Mouse (Mus musculus): ENCODE results near the gene Nudt15.

The Nudt15 gene

DNA sequence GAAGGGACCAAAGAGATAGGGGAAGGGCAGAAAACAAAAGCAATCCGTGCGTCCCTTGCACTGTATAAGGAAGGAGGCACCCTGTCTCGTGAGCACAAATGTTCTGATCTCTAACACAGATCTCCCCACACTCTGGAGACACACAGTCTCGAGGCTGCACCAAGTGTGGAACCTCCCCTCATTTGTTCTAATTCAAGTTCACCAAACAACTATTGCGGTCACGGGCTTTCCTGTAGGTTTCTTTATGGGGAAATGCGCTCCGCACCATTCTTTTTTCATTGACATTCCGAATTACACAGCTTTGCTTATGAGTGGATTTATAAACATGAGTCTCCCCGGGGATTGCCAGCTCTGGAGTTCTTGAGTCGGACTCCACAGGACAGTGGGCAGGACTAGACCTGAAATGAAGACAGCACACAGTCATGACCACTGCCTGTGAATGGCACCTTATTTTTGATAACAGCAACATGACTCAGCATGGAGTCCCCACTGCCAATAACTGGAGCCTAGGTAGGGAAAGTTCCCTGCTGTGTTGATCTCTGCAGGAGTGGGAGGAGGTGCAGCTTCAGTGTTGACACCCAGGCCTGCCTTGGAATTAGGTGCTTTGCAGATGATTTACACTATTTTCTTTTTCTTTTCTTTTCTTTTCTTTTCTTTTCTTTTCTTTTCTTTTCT is 40.2 kb downstream of the Nudt15 start:
- in situ Hi-C loops (cut with MboI): no loop called here

DNA sequence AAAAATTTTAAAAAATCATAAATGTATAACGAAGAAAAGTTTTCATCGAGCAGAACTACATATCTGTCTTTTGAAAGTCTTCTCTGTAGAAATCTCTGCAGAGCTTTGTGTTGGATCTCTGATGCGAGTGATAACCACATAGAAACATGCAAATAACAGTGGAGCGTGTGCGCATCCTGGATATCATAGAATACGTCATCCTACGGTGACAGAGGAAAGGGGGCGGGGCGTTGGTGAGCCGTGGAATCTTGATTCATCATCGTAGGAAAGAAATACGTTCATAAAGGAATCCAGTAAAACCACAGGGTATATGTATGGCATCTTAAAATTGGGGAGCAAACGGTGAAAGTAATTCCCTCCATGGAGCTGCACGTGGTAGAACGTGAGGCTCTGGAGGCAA is 40.8 kb downstream of the Nudt15 start:
- in situ Hi-C loops (cut with MboI): no loop called here

DNA sequence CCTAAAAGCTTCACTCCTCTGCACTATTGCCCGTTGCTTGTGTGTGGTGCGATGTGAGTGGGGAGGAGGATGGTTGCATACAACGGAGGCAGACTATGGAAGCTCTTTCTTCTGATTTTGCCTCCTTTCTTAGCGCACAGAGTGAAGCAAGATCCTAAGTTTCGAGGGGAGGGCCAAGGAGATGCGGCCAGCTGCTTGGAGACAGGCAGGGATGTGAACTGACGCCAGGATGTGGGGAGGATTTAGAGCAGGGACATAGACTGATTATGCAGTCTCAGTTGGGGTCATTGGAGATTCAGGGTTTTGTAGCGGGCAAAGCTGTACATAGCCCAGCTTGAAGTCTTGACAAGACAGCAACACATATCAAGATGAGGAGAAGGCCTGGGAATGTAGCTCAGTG is 41.8 kb downstream of the Nudt15 start:
- in situ Hi-C loops (cut with MboI): no loop called here

DNA sequence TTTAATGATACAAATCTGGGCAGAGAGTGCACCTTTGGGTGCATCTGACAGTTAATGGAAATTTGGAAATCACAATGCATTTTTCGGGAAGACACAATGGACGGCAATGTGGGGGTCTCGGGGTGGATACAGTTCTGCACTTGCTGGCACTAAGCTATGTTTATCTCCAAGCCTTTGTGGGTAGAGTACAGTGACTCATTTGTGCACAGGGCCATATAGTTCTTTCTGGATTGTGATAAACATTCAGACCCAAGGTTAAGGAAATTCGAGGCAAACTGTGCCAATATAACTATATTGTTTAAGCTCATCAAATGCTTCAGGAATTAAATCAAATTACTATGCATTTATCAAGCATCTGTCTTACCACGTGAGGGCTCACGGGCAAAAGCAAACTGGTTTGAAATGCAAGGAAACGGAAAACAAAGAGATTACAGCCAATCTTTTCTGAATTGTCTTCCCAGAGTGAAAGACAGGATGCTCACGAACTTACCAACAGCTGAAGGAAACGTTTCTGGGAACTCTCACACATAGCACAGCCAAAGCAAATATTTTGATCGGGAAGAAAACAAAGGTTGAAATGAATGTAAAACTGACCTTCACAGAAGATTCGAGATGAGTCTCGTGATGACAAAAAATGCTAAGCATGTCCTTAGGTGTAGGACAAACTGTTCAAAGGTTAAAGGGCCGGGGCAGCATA is 44.7 kb downstream of the Nudt15 start:
- in situ Hi-C loops (cut with MboI): no loop called here

DNA sequence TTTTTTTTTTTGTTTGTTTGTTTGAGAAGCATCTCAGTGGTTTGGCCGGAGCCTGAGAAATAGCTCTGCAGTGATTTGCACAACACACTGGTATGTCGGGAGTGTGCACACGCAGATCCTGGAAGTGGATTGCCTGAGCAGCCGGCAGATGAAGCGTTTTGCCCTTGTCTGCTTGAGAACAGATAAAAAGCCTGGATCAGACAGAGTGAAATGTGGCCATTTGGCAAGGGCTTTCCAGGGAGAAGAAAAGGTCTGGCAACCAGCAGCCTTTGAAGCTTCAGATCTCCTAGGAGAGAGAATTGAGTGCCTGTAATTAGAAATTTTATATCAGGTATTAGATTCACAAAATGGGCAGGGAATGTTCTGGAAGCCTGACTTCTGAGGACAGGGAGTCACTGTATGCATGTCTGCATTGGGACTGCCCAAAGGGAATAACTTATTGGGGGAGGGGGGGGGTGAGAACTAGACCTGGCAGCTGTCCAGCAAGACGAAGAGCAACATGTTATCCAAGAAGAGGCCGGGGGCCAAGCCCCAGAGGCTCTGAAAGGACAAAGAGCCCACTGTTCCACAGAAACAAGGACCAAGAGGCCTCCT is 45.4 kb downstream of the Nudt15 start:
- in situ Hi-C loops (cut with MboI): no loop called here

DNA sequence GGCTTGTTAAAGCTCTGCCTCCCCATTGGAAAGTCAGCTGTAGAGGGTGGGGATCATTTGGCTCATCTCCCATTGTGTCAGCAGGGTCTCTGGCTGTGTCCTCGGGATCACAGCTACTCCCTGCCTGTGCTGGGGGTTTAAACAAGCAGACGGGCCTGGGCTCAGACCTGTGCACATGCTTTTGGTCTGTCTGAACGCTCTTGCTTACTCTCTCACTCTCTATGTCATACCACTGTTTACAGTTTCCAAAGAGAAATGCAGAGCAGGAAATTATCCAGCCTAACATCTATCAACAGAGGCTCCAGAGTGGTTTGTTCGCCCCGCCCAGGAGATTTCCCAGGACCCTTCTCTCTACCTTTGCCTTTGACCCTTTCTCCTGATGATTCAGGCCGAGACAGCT is 46.3 kb downstream of the Nudt15 start:
- in situ Hi-C loops (cut with MboI): no loop called here

DNA sequence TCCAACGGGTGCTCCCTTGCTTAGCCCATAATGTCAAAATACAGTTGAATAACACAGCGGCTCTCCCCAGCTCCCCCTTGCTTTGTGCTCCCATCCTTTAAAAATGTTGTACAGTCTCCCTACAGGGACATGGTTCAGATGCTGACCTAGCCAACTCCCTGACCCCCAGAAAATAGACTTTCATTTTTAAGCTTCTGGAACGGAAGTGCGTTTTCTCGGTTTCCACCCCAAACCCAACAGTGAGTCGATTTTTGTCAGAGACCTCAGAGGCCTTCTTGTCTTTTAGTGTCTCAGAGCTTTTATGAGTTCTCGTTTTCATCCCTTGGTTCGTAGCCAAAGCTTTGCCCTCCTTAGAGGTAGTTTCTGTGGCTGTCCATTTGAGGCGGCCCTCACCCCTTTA is 46.8 kb downstream of the Nudt15 start:
- in situ Hi-C loops (cut with MboI): no loop called here

DNA sequence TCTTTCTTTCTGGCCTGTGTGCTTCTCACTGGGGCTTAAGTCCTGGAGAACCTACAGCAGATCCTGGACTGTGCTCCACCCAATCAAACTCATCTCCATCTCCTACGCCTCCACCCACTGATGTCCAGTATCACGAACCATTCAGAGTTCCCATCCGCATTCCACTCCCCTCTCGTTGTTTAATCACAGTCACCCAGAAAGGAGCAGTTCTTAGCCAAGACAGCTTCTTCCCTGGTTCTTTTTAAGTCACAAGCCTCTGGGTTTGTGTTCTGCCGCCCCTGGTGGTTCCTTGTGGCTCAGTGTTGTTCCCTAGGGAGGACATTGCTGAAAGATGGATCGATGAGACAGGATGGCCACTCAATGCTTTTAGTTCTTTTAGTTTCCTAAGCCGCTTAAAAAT is 52.3 kb downstream of the Nudt15 start:
- in situ Hi-C loops (cut with MboI): no loop called here

DNA sequence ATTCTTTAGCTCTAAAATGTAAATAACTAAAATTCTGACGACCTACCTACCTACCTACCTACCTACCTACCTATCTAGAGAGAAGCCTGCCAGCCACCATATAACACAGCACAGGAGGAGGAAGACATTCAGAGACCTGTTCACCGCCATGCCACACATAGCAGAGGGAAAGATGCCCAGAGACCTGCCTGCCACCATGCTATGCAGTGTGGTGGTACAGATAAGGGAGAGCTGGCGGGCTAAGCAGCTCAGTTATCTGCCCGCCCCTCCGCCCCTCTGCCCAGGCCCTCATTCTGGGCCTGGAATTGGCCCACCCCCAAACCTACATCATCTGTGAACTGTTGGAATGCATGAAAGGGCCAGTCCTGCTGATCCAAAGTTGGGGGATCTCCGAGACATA is 53.9 kb downstream of the Nudt15 start:
- in situ Hi-C loops (cut with MboI): no loop called here

DNA sequence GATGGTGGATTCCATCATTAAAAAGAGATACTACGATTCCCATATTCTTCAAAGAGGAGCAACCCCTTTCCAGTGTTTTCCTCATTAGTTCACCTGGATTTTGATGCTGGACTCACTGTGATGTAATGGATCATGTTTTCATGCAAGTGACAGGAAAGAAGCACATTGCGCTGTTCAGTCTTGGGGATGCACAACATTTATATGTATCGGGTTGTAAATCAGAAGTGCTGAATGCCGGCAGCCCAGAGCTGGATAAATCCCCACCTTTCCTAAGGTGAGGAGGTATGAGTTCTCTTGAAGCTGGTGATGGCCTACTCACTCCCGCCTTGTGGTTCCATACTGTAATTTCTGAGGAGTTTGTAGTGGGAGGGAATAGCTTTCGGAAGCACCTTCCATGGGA is 54.7 kb downstream of the Nudt15 start:
- in situ Hi-C loops (cut with MboI): no loop called here

DNA sequence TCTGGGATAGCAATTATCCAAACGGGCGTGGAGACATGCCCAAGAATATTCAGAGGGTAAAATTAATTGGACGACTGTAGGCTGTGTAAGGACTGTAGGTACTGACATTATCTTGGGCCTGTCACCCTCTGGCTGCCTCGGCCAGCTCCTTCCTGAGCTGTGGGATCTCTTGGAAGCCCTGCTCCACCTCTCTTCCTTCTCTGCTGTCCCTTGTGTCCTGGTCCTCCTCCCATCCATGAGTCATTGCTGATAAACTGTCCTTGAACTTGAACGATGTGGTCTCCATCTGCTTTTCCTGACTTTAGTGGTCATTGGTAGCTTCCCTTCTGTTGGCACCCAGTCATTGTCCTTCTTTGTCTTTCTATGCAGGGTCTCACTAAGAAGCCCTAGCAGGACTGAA is 61.4 kb downstream of the Nudt15 start:
- in situ Hi-C loops (cut with MboI): no loop called here

DNA sequence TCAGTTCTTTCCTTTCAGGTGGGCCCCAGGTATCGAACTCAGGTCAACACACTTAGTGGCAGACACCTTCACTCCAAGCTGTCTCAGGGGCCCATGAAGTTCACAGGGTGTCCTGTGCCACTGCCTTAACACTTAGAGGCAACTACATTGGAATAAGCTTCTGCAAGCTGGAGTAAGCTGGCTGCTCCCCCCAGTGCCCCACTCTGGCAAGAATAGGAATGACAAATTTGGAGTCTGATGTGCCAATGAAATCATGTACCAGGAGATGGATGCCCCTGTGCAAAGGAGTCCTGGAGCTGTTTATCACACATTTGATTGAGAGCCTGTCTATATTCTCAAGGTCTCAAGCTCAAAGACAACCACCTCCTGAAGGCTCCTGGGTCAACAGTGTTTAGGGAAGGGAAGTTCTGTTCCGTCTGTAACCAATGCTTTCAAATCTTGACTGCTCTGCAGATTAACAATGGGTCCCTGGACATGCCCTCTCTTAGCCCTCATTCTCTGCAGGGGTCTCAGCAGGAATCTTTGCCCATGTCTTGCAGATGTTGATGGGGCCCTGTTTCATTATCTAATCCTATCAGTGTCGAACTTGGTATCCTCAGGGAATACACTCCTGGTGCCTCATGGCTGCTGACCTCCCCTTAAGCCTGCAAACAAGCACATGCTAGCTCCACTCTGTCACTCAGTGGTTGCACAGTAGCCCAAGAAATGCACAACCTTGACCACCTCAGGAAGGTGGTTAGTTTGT is 63.5 kb downstream of the Nudt15 start:
- in situ Hi-C loops (cut with MboI): no loop called here

DNA sequence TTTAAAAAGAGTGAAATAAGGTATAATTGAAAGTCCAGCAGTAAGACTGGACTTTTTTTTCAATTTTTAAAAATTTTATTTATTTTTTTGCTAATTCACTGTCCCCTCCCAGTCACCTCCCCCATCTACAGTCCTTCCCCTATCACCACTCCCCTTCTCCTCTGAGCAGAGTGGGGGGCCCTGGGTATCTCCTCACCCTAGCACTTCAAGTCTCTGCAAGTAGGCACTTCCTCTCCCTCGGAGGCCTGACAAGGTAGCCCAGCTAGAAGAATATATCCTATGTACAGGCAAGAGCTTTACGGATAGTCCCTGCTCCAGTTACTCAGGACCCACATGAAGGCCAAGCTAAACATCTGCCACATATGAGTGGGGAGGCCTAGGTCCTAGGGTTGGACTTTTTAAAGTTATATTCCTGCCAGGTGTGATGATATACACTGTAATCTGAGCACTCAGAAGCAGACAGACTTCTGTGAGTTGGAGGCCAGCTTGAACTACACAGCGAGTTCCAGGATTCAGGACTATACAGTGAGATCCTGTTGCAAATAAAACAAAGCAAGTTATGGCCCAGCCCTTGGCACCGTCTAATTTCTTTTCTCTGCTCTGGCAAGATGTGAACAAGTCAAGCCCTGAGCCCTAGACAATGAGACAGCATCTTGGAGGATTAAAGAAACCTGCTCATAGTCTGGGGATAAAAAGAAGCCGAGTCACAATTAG is 64.4 kb downstream of the Nudt15 start:
- in situ Hi-C loops (cut with MboI): no loop called here

DNA sequence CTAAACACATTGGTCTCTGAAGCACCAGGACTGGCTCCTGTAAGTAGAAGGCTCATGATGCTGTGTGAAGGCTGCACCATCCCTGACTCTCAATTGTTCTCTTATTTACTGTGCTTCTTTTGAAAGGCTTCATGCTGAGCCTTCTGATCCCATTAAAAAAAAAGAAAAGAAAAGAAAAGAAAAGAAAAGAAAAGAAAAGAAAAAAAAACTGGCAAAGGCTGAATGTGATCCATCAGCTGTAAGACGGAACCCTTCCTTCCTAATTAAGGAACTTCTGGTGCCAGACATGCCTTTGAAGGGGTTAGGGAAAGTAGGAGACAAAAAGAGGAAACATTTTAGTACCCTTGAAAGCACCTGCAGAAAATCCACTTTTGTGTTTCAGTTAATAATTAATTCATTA is 68.3 kb downstream of the Nudt15 start:
- in situ Hi-C loops (cut with MboI): no loop called here

DNA sequence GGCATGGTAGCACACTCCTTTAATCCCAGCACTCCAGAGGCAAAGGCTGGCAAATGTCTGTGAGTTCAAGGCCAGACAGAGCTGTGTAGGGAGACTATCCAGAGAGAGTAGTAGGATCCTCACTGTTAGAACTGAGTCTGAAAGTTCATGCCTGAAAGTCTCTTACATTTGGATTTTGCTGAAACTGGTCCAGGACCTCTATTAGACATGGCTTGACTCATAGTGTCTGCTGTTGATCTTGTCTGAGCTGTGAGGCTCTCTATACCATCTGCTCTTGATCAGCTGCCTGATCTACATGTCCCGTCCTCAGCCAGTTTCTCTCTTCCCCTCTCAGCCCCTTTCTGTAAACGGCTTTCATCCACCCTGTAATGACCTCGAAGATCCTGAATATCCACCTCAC is 69.7 kb downstream of the Nudt15 start:
- in situ Hi-C loops (cut with MboI): no loop called here

DNA sequence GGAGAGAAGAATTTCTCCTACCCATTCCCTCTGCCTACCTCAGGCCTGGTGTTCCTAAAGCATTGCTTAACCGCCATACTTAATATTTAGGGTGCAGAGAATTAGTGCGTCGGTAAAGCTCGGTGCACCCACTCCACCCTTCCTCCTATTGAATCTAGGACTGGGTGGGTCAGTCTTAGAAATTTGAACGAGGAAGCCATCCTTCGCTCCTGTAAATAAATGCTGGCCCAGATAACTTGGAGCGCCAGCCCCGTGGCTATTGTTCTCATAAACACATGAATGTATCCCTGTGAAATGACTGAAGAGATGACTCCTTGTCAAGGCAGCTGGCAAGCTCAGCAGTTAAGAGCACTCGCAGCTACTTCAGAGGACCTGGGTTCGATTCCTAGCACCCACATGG is 71.0 kb downstream of the Nudt15 start:
- in situ Hi-C loops (cut with MboI): no loop called here

DNA sequence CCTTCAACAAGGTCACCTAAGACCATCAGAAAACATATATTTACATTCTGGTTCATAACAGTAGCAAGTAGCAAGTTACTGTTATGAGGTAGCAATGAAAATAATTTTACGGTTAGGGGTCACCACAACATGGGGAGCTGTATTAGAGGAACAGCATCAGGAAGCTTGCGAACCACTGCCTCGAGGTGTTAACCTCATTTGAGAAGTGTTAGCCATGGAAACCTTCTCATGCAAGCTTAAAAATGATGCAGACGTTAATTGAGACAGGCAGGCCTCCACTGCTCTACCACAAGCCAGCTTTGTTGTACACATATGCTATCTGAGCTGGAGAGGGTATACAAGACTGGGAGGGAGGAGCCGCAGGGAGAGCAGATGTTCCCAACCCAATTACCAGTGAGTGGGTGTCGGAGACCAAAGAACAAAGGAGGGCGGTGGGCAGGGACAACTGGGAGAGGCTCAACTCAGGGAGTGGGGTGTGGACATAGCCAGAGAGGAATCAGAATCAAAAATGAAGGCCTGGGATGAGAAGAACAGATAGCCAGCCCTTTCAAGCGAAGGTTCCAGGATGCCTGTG is 71.6 kb downstream of the Nudt15 start:
- in situ Hi-C loops (cut with MboI): no loop called here

DNA sequence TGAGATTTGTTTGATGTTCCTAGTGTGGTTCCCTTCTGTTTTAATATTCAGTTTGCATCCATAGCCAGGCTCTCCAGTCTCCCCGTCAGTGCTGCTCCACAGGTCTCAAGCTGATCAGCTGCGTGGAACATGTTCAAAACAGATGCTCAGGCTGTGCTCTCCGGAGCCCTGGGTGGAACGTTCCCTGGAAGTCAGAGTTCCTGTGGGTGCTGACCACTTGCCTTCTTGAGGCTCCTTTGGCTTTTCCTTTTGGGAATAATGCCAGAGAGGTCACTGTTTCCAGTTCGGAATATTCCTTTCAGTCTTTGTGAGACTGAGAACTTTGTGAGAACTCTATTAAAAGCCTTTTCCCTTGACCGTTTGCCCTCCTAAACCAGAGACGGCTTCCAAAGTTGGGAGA is 72.5 kb downstream of the Nudt15 start:
- in situ Hi-C loops (cut with MboI): no loop called here

DNA sequence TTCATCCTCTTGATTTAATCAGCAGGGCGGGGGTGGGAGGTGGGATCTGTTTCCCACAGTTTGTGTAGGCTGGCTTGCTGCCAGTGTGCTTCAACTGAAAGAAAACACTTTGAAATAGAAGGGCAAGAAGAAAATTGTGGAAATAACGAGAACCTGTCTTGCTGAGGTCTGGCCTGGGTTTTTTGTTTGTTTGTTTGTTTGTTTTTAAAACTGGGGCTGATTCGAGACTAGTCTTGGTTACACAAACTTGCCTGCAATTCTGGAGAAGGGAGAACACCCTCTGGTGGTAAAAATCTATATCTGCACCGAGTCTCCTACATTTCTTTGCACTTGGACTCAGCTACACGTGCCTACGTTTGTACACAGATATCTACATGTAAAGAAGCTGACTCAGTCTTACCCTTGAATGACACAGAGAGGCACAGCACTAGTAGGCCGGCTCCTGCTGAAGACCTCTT is 73.4 kb downstream of the Nudt15 start:
- in situ Hi-C loops (cut with MboI): no loop called here

DNA sequence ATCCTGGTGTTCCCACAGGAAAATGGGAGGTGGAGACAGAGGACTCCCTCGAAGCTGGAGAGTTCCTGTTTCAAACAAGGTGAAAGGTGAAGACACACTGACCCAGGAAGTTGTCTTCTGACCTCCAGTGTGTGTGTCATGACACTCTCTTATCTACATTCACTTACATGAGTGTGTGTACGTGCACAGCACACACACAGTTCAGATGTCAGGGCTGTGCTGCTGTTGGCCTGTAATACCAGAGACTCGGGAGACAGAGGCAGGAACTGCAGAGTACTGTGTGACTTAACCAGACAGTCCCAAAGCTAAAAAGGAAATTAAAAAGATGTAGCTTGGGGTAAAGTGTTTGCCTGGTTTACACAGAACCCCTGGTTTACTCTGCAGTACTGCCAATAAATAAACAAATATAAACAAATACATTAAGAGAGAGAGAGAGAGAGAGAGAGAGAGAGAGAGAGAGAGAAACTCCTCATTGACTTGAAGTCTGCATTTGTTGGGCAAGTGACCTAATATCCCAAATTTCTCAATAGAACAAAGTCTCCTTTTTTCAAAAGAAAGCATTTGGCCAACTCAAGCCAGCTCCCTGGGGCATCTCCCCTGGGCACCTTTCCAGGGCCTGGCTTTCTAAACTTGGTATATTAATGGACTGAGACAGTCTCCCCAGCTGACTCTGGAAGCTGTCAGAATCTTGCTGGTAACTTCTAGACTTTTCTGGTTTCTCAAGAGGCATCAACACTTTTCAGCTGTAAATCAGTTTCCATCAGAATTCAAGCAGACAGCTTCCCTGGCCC is 74.2 kb downstream of the Nudt15 start:
- in situ Hi-C loops (cut with MboI): no loop called here

DNA sequence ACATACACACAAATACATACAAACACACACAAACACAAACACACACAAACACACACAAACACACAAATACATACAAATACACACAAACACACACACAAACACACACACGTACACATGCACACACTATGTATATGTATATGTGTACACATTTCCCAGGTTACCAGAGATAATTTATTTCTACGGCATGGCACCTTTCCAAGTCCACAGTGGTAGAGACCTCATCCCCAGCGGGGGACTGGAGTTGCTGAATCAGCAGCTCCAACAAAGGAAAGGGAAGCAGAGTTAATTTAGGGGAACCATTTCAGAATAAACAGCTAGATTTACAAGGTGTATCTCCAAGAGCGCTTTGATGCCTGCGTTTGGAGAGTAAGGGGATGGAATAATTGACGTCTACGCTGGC is 75.8 kb downstream of the Nudt15 start:
- in situ Hi-C loops (cut with MboI): no loop called here

Measured in mature B cell (primary cell).